Mouse (Mus musculus): Measurements from ENCODE around the gene Treml2.
"Not testable (repeated sequence)": the region's sequence is repeated elsewhere in the genome, so short reads cannot be mapped to it uniquely, and the experiment has no call there.

Treml2 gene

GRCm38 (mm10) chr17:48293500-48294194, 5.7 kb upstream of the Treml2 start:
- DNase-seq (ENCODE audit: low spot score): peak; percentile 23

GRCm38 (mm10) chr17:48299756-48300155, 458 bp downstream of the Treml2 start:
- peak; percentile 25 for DNase-seq (ENCODE audit: low spot score)

GRCm38 (mm10) chr17:48300199-48300598, 901 bp downstream of the Treml2 start:
- peak; percentile 54 for DNase-seq (ENCODE audit: low spot score)

- peak; percentile 77 for DNase-seq (ENCODE audit: low spot score)
These were observed 1.6 kb downstream of the Treml2 start for GRCm38 (mm10) chr17:48300861-48301260.

- DNase-seq (ENCODE audit: low spot score): no peak
These were observed 2.5 kb downstream of the Treml2 start for GRCm38 (mm10) chr17:48301792-48302191.

DNA sequence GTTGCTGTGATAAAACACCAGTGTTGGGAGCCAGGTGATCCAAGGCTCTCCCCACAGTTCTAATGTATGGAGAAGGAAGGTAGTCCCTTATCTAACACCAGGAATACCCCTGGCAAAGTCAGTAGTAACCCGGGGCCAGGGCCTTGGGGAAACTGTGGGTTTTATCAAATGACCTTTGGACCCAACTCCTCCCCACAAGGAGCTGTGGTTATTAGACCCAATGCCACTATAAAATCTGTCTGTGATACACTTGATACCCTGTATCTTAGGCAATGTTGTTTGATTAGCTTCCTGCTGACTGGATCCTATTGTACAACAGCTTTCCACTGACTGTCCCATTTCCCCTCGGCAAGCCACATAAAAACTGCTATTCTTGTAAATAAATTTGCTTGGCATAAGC, 12.8 kb downstream of the Treml2 start:
- no peak for DNase-seq (ENCODE audit: low spot score)

GRCm38 (mm10) chr17:48315905-48316579, 16.7 kb downstream of the Treml2 start, which contains the start of gene B430306N03Rik:
Gene B430306N03Rik (plus strand): TSS chr17:48316141.
- not testable (repeated sequence) for DNase-seq (ENCODE audit: low spot score)

- DNase-seq (ENCODE audit: low spot score): no peak
These were observed 19.4 kb downstream of the Treml2 start for GRCm38 (mm10) chr17:48318686-48319085.

DNA sequence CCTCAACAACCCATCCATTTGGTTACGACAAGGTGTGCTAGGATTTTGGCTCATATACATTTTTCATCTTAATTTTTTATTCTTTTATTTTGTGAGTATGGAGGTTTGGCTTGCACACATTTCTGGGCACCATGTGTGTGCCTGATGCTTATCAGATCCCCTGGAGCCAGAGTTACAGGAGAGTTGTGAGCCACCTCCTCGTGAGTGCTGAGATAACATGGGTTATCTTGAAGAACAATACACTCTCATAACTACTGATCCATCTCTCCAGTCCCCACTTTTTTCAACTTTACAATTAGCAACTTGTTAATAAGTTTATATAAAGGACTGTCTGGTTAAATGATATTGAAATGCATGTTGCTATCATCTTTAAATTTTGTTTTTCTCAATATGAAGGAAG, 22.0 kb downstream of the Treml2 start:
- no peak for DNase-seq (ENCODE audit: low spot score)

DNA sequence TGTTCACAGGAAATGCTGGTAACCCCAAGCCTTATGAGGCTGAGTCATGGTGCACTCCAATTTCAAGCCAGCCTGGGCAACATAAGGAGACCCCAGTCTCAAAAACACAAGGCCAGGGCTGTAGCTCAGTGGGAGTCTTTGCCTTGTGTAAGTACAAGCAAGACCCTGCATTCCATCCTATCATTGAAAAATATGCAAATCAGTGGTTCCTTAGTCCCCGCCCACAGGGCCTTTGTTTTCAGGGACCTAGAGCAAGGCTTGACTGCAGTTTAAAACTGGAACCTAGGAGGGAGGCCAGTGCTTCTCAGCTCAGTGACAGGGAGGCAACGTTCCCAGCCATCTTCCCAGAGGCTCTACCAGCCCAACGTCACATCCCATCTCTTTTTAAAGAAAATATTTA, 23.9 kb downstream of the Treml2 start:
- DNase-seq (ENCODE audit: low spot score): no peak

- no peak for DNase-seq (ENCODE audit: low spot score)
These were observed 25.0 kb downstream of the Treml2 start for GRCm38 (mm10) chr17:48324258-48324657.

- no peak for DNase-seq (ENCODE audit: low spot score)
These were observed 25.8 kb downstream of the Treml2 start for GRCm38 (mm10) chr17:48325093-48325492.

- peak; percentile 10 for DNase-seq (ENCODE audit: low spot score)
These were observed 26.3 kb downstream of the Treml2 start for GRCm38 (mm10) chr17:48325638-48326037.

- no peak for DNase-seq (ENCODE audit: low spot score)
These were observed 27.4 kb downstream of the Treml2 start for GRCm38 (mm10) chr17:48326656-48327055.

- no peak for DNase-seq (ENCODE audit: low spot score)
These were observed 33.2 kb downstream of the Treml2 start for GRCm38 (mm10) chr17:48332524-48332923.

GRCm38 (mm10) chr17:48334186-48334585, 34.9 kb downstream of the Treml2 start:
- no peak for DNase-seq (ENCODE audit: low spot score)

- DNase-seq (ENCODE audit: low spot score): peak; percentile 67
These were observed 37.6 kb downstream of the Treml2 start for GRCm38 (mm10) chr17:48336857-48337256.

- no peak for DNase-seq (ENCODE audit: low spot score)
These were observed 41.0 kb downstream of the Treml2 start for GRCm38 (mm10) chr17:48340267-48340666.

DNA sequence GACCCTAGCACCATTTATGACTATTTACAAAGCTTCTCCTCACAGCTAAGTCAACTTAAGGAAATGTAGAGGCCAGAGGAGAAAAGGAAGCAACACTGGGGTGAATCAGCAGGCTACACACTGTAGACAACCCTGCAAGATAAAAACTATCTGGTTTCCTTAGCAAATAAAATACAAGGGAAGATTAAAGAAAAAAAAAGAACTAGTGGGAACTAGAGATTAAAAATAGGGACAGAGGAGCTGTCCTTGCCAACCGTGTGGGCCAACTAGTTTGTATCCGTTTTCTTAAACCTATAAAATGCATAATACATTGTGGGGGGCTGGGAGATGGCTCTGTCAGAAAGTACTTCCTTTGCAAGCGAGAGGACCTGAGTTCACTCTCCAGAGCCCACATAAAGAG, 42.6 kb downstream of the Treml2 start:
- no peak for DNase-seq (ENCODE audit: low spot score)

- no peak for DNase-seq (ENCODE audit: low spot score)
These were observed 43.8 kb downstream of the Treml2 start for GRCm38 (mm10) chr17:48343065-48343464.

GRCm38 (mm10) chr17:48345824-48346223, 46.5 kb downstream of the Treml2 start:
- no peak for DNase-seq (ENCODE audit: low spot score)

DNA sequence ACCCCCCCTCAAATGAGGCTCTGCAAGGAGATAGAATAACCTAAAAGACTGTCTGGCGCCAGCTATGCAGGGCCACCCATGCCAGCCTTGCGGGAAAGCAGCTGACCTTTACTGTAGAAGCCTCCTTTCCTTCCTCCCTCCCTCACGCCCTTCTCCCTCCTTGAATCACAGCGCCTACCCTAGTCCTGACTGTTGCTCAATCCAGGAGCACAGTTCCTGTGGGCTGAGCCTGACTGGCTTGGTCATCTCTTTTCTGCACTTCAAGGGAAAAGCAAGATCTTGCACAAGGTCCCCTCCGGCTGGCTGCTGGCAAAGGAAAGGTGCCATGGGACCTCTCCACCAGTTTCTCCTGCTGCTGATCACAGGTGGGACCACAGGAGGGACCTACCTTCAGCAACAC, 46.9 kb downstream of the Treml2 start, which contains the start of gene Trem2:
Gene Trem2, plus strand, starts transcription at position 171 of the 400 bp plus-strand sequence.
- DNase-seq (ENCODE audit: low spot score): no peak

- DNase-seq (ENCODE audit: low spot score): no peak
These were observed 47.5 kb downstream of the Treml2 start for GRCm38 (mm10) chr17:48346834-48347233.

Measured in T-cell, adult 2 months (primary cell).